Mouse (Mus musculus) liver, embryonic 13.5 days (tissue): ENCODE results near the gene Vmn2r56. TPM values are rescaled to one million over a fixed set of nuclear protein-coding genes. Genes with fewer than 3 reads are reported as not detected.
"Not testable (repeated sequence)": the region's sequence is repeated elsewhere in the genome, so short reads cannot be mapped to it uniquely, and the experiment has no call there.

Source experiments
- ATAC-seq: fragments of 200-750 bp; cut with Nextera tagmentation; 2 replicates; pipeline ENCODE4 v1.8.0; 2017; ENCODE audit warnings: low read depth, mild to moderate bottlenecking, moderate number of reproducible peaks, moderate library complexity
- DNase-seq: peaks from one replicate; pipeline ENCODE4 v3.0.0; 2022
- H3K27ac ChIP-seq: fragments of 300-500 bp; sonication (generic); 2 replicates; pipeline ENCODE4 v1.5.1; 2015; ENCODE audit warnings: moderate library complexity, mild to moderate bottlenecking, inconsistent platforms
- H3K27me3 ChIP-seq: fragments of 300-500 bp; sonication (generic); 2 replicates; pipeline ENCODE4 v1.6.1; 2015; ENCODE audit warnings: mild to moderate bottlenecking, inconsistent platforms
- H3K36me3 ChIP-seq: fragments of 300-500 bp; sonication (generic); 2 replicates; pipeline ENCODE4 v1.6.1; 2015; ENCODE audit warnings: mild to moderate bottlenecking, inconsistent platforms
- H3K4me1 ChIP-seq: fragments of 300-500 bp; sonication (generic); replicated peaks from 2 replicates; pipeline ENCODE4 v1.6.1; 2015; ENCODE audit warnings: inconsistent platforms
- H3K4me2 ChIP-seq: fragments of 300-500 bp; sonication (generic); 2 replicates; pipeline ENCODE4 v1.6.1; 2015; ENCODE audit warnings: inconsistent platforms, mild to moderate bottlenecking, moderate library complexity
- H3K4me3 ChIP-seq: fragments of 300-500 bp; sonication (generic); replicated peaks from 2 replicates; pipeline ENCODE4 v1.5.1; 2015; ENCODE audit warnings: mild to moderate bottlenecking, inconsistent platforms
- H3K9ac ChIP-seq: fragments of 300-500 bp; sonication (generic); 2 replicates; pipeline ENCODE4 v1.6.1; 2015; ENCODE audit warnings: mild to moderate bottlenecking, inconsistent platforms
- H3K9me3 ChIP-seq: fragments of 300-500 bp; sonication (generic); replicated peaks from 2 replicates; pipeline ENCODE4 v1.6.1; 2016; ENCODE audit warnings: inconsistent platforms
- WGBS: fragments of 180-500 bp; shearing (Covaris S2); methylation state at CpG from one replicate; pipeline ENCODE4 v1.1.7; 2015; ENCODE audit not compliant: insufficient replicate concordance; 5-methylcytosine and 5-hydroxymethylcytosine counted together
- polyA plus RNA-seq: library from polyadenylated mRNA; unstranded; fragments of >200 nt; fragmentation: Nextera tagmentation; extraction: Ambion mirVana; gene quantifications from 2 replicates; pipeline ENCODE4 v1.2.1, GENCODE M21; 2015

Vmn2r56 gene
- polyA plus RNA-seq = not detected in 2 replicates

DNA sequence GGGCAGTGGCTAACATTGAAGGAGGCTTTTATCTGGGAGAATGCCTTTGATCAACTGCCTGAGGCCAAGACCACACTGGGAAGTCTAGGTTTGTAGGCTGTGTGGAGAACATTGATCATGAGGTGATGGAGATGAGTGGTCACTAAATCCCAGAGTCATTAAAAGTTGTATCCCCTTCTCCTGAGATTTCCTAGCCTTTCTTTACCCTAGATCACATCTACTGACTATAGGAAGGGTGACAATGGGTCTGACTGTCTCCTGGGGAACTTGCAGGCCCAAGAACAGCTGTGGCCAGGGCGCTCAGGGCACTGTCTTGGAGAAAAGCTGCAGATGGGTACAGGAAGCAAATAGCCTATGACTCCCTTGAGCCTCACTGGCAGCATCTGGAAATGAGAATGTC is at the start of gene Vmn2r56:
Vmn2r56 (minus strand) TSS at position 101 of the 400 bp plus-strand sequence.
- H3K36me3 ChIP-seq = no peaks in the 10 kb centered on the region
- WGBS = 0% methylated on average over 1 of the region's 1 CpGs
- H3K4me2 ChIP-seq = no peak within 1 kb of the TSS
- no peak within 1 kb of the TSS for H3K4me3 ChIP-seq
- H3K9me3 ChIP-seq = 0 out of 2 replicates have a peak, but pooled peaks cover 5% of the 10 kb centered on the region
- H3K27me3 ChIP-seq = no peaks in the 10 kb centered on the region
- DNase-seq (no peak), ATAC-seq (no peak)
- H3K9ac ChIP-seq = no peak within 1 kb of the TSS
- no peak within 1 kb of the TSS for H3K27ac ChIP-seq
- H3K4me1 ChIP-seq = no peaks in the 10 kb centered on the region

- 0 out of 2 replicates have a peak, but pooled peaks cover 2% of the 10 kb centered on the region for H3K27me3 ChIP-seq
- H3K9ac ChIP-seq = peak overlapping the region; percentile 62
- H3K36me3 ChIP-seq = no peaks in the 10 kb centered on the region
- no peak overlapping the region for H3K27ac ChIP-seq
- H3K9me3 ChIP-seq = no peaks in the 10 kb centered on the region
- DNase-seq = peak; percentile 63
- H3K4me1 ChIP-seq = peaks cover 8% of the 10 kb centered on the region; the same call in 1 of the 2 replicates
- H3K4me3 ChIP-seq = peak overlapping the region; percentile 62
- ATAC-seq = peak; percentile 86
- under 1% methylated on average over 56 of the region's 57 CpGs for WGBS
- H3K4me2 ChIP-seq = peak overlapping the region; percentile 84
Observed at GRCm38 (mm10) chr7:12780151-12780830, 45.5 kb upstream of the Vmn2r56 start.

DNA sequence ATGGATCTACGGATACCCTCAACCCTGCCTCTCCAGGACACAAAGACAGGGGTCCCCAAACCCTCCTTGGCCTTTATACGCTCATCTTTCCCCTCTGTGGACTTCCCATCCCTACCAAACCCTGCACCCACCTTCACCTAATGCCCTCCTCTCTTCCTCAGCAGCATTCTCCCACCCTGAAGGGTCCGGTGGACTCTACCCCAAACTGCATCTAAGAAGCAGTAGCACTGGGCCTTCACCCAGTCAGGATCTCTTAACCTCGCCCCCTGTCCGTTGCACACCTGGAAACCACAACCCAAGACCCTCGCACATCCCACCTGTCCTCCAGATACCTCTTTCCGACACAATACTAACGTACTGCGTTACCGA is 45.0 kb upstream of the Vmn2r56 start:
- H3K4me1 ChIP-seq = peaks cover 8% of the 10 kb centered on the region; the same call in 1 of the 2 replicates
- ATAC-seq (no peak; the same call in 1 of the 2 replicates), DNase-seq (no peak)
- 0 out of 2 replicates have a peak, but pooled peaks cover 2% of the 10 kb centered on the region for H3K27me3 ChIP-seq
- no peaks in the 10 kb centered on the region; the same call in 1 of the 2 replicates for H3K36me3 ChIP-seq
- peak overlapping the region; percentile 62 for H3K9ac ChIP-seq
- no peak overlapping the region for H3K27ac ChIP-seq
- no peaks in the 10 kb centered on the region for H3K9me3 ChIP-seq
- WGBS = 23% methylated on average over 10 of the region's 10 CpGs
- peak overlapping the region; percentile 84 for H3K4me2 ChIP-seq
- peak overlapping the region; percentile 62 for H3K4me3 ChIP-seq

DNA sequence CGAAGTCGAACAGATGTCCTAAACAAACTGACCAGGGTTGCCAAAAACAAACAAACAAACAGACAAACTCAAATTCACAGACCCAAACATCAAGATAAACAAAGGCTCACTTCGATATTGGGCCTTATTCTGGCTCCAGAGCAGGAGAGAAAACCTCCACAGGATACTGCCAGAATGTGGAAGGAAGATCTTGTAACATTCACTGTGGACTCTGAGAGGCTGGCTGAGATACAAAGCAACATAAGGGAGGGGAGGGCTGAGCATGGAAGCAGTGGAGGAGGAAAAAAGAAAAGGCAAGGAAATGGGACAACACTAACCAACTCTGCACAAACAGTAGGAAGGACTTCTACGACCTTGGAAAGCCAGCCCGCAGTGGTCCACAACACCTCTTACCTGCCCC is 44.3 kb upstream of the Vmn2r56 start:
- no peak for ATAC-seq
- WGBS = 74% methylated on average over 5 of the region's 5 CpGs
- Histone ChIP-seq H3K27ac (no peak overlapping the region), H3K27me3 (0 out of 2 replicates have a peak, but pooled peaks cover 2% of the 10 kb centered on the region), H3K4me2 (no peak overlapping the region), H3K9ac (no peak overlapping the region), H3K36me3 (no peaks in the 10 kb centered on the region; the same call in 1 of the 2 replicates), H3K4me3 (no peak overlapping the region), H3K4me1 (peaks cover 8% of the 10 kb centered on the region; the same call in 1 of the 2 replicates), H3K9me3 (no peaks in the 10 kb centered on the region)
- no peak for DNase-seq

DNA sequence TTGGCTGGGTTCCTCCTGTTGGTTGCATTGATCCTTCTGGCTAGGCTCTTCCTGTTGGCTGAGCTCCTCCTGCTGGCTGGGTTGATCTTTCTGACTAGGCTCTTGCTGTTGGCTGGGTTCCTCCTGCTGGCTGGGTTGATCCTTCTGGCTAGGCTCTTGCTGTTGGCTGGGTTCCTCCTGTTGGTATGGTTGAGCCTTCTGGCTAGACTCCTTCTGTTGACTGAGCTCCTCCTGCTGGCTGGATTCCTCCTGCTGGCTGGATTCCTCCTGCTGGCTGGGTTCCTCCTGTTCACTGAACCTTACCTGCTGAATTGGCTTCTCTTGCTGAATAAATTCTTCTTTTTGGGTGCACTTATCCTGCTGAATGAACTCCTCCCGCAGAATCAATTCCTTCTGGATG is 39.8 kb upstream of the Vmn2r56 start:
- DNase-seq = no peak
- no peaks in the 10 kb centered on the region for H3K9me3 ChIP-seq
- no peak overlapping the region for H3K9ac ChIP-seq
- H3K4me2 ChIP-seq = no peak overlapping the region
- no peak overlapping the region for H3K27ac ChIP-seq
- H3K36me3 ChIP-seq = no peaks in the 10 kb centered on the region; the same call in 1 of the 2 replicates
- no peaks in the 10 kb centered on the region for H3K27me3 ChIP-seq
- ATAC-seq = no peak
- no peaks in the 10 kb centered on the region for H3K4me1 ChIP-seq
- 77% methylated on average over 1 of the region's 1 CpGs for WGBS
- H3K4me3 ChIP-seq = no peak overlapping the region

GRCm38 (mm10) chr7:12774111-12774510 is 39.3 kb upstream of the Vmn2r56 start:
- WGBS = 71% methylated on average over 9 of the region's 9 CpGs

DNA sequence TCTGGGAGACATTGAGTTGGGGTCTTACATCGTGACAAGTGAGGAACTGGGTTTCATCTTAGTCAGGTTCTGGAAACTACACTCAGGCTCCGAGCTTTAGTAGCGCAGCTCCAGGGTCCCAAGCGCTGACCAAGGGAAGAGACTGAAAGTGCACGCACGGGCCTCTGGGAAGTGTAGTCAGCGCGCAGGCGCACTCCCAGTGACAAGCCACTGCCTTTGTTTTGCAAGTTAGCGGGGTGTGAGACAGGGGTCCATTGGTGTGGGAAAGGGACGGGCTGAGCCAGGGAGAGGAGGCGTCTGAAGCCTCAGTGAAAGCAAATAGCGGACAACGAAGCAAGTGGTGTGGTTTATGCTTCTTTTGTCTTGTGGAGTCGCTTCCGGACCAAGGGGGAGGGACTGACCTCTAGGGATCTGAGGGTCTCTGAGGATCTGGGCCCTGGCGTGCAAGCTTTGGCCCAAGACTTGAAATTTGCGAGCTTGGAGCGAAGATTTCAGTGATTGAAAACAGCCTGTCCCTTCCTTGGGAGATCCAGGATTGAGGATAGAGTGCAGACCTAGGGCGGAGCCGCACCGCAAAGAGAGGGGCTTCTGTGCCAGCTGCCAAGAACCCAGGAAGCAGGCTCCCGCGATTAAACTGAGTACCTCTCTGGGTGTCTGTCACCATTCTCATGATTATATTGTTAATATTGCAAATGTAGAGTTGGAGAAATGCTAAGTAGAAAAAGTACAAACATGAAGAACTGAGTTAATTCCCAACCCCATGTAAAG is 14.8 kb upstream of the Vmn2r56 start:
- H3K4me2 ChIP-seq = no peak overlapping the region
- ATAC-seq (no peak), DNase-seq (no peak)
- H3K4me3 ChIP-seq = no peak overlapping the region
- H3K4me1 ChIP-seq = no peaks in the 10 kb centered on the region
- H3K9me3 ChIP-seq = peaks cover 10% of the 10 kb centered on the region
- no peak overlapping the region for H3K9ac ChIP-seq
- no peaks in the 10 kb centered on the region for H3K27me3 ChIP-seq
- H3K27ac ChIP-seq = no peak overlapping the region
- WGBS = 60% methylated on average over 24 of the region's 24 CpGs
- no peaks in the 10 kb centered on the region for H3K36me3 ChIP-seq

More at GRCm38 (mm10) chr7:12774111-12774510, 39.3 kb upstream of the Vmn2r56 start:
- no peak overlapping the region for H3K27ac ChIP-seq
- no peaks in the 10 kb centered on the region for H3K4me1 ChIP-seq
- H3K4me2 ChIP-seq = no peak overlapping the region
- no peak overlapping the region for H3K9ac ChIP-seq
- H3K27me3 ChIP-seq = no peaks in the 10 kb centered on the region
- H3K4me3 ChIP-seq = no peak overlapping the region
- DNase-seq (no peak), ATAC-seq (no peak)
- no peaks in the 10 kb centered on the region for H3K9me3 ChIP-seq
- H3K36me3 ChIP-seq = no peaks in the 10 kb centered on the region; the same call in 1 of the 2 replicates

GRCm38 (mm10) chr7:12684903-12685302 is 49.9 kb downstream of the Vmn2r56 start, which contains the start of gene Vmn2r55:
Gene Vmn2r55, minus strand, starts transcription at chr7:12685003.
- DNase-seq, H3K36me3 ChIP-seq, H3K4me1 ChIP-seq, H3K9ac ChIP-seq, H3K27ac ChIP-seq, H3K4me3 ChIP-seq, H3K4me2 ChIP-seq, ATAC-seq, H3K9me3 ChIP-seq, H3K27me3 ChIP-seq: not testable (repeated sequence)
- 55% methylated on average over 3 of the region's 3 CpGs for WGBS

DNA sequence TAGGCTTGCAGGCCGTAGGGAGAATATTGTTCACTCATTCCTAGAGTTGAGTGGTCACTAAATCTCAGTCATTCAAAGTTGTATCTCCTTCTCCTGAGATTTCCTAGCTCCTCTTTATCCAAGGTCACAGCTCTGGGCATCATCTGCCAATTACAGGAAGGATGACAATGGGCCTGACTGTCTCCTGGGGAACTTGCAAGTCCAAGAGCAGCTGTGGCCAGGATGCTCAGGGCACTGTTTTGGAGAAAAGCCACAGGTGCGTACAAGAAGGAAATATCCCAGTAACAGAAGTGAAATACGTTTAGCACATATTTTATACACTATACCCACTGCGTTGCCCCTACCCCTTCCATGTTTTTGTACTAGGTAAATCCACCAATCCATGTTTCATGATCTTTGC is 94.6 kb downstream of the Vmn2r56 start, which contains the start of gene Vmn2r54:
Vmn2r54 (minus strand) TSS at position 101 of the 400 bp plus-strand sequence.
- not testable (repeated sequence) for DNase-seq, H3K27ac ChIP-seq, H3K4me2 ChIP-seq, ATAC-seq, H3K9me3 ChIP-seq, H3K27me3 ChIP-seq, H3K4me3 ChIP-seq, H3K9ac ChIP-seq, H3K36me3 ChIP-seq, H3K4me1 ChIP-seq
- 40% methylated on average over 3 of the region's 4 CpGs for WGBS
